Mouse (Mus musculus) inflammation-experienced regulatory T-cells, adult 16 weeks (primary cell): Measurements from ENCODE around the gene Mroh7. TPM values are rescaled to one million over a fixed set of nuclear protein-coding genes. Genes with fewer than 3 reads are reported as not detected.

Experiments used
- polyA plus RNA-seq: library from polyadenylated mRNA; unstranded; fragments of 100-300 nt; shearing (Covaris generic); gene quantifications from one replicate; pipeline ENCODE4 v1.2.1, GENCODE M21; 2017

Mroh7 gene
- polyA plus RNA-seq, result 0.13 TPM

DNA sequence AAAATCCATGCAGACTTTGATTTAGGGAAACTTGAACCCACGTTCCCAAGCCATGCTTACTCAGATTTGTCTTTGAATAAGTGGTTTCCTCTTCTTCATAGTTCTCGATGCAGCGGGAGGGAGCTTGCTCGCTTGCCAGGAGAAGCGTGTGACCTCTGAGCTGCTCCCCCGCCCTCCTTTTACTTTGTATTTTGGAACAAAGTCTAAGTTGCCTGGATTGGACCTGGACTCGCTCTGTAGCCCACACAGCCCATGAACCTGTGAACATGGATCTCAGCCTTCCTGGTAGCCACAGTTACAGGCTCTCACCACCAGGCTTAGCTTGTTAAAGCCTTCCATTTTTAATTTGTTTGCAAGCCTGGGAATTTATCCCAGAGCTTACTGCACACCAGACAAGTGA is at the start of gene Mroh7:
TSS of gene Mroh7 (minus strand) at position 112 of the 400 bp plus-strand sequence.

DNA sequence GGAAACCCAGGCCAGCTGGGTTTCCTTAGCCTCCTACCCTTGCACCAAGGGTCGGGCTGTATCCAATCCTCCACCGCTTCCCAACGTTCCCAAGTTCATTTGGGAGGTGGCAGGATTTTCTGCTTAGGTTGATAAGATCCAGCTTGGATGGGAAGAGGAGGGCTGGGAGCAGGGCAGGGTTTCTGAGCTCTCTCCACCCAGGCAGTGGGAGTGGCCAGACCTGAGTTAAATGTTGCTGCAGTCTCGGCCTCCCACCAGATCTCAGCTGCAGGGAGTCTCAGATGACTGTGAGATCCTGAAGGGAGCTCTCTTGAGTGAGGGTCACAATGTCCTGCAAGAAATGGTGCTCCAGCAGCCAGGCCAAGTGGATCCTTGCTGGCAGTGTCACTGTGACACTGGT is 2.9 kb upstream of the Mroh7 start, which contains the start of gene Fam151a:
TSS of gene Fam151a (plus strand) at position 254 of the 400 bp plus-strand sequence.

DNA sequence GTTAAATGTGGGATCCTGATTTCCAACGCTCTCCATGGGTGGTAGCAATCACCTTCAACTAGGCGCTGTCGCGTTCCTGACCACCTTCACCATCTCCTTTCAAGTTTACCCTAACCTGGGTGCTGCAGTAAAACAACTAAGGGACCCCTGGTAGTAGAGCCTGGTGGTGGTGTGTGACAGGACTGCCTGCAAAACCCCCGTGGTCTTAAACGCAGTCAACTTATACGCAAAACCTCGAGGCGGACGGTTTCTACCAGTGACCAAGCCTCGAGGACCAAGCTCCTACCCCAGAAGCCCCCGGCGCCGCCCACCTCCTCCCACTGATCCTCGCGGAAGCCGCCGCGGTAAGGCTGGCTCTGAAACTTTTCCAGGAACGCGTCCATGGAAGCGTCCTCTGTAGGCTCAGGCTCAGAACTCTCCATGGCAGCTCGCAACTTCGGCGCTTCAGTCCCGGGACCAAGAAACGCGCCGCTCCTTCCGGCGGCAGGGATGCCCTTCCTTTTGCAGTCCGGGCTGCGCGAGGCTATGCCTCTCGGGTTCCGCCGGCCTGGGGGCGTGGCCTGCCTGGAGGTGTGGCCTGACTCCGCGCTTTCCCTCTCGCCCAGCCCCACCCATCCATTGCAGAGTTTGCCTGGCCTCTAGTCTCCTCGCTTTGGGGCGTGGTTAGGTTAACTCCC is 52.1 kb downstream of the Mroh7 start, which contains the start of gene Ttc4:
TSS of gene Ttc4 (minus strand) at position 503 of the 677 bp plus-strand sequence.

DNA sequence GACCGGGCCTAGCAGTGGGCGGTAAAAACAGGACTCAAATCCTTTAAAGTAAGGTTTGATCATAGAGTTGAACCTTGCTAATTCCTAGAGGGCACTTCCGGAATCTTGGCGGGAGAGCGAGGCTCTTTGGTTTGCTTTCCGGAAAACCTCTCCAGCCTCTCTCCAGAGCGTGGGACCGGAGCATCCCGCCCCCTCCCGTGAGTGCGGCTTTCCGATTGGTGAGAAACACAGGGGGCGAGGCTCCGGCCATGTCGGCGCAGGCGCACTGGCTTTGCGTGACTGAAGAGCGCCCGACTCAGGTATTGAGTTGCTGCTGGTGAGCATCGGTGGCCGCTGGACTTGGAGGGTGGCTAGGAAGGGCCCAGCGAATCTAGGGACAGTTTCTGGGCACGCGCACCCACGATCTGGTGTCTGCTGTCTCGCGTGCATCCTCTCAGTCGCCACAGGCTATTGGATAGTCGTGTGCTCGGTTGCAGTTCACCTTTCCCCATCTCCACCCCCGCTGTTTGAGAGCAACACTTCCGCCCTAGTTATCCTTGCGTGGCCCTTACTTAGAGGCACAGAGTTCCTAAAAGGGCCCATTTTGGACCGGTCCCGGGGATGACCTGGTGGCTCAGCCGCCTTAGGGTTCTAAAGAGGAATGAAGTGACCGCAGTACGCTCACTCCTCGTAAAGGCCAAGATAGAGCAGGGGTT is 79.7 kb downstream of the Mroh7 start, which contains the start of gene Pars2:
TSS of gene Pars2 (plus strand) at position 237 of the 695 bp plus-strand sequence.

Other genes starting within 250 kb of the Mroh7 start
- not detected for gene Bsnd, start 238.6 kb downstream of the Mroh7 start, polyA plus RNA-seq
- gene Dhcr24, start 169.9 kb downstream of the Mroh7 start, polyA plus RNA-seq, result 1.1 TPM
- not detected for gene Lexm, start 113.7 kb downstream of the Mroh7 start, polyA plus RNA-seq
- not detected for gene Ttc22, start 108.5 kb downstream of the Mroh7 start, polyA plus RNA-seq
- 15.3 TPM for gene Pars2, start 79.9 kb downstream of the Mroh7 start, polyA plus RNA-seq
- 86.3 TPM for gene Ttc4, start 52.0 kb downstream of the Mroh7 start, polyA plus RNA-seq
- gene Fam151a, start 3.0 kb upstream of the Mroh7 start, polyA plus RNA-seq, result not detected
- 25.1 TPM for gene Acot11, start 74.1 kb upstream of the Mroh7 start, polyA plus RNA-seq
- gene Ssbp3, start 179.8 kb upstream of the Mroh7 start, polyA plus RNA-seq, result 23.0 TPM